ENCODE assay signal across 9 mouse cellular contexts in the genomic region with DNA sequence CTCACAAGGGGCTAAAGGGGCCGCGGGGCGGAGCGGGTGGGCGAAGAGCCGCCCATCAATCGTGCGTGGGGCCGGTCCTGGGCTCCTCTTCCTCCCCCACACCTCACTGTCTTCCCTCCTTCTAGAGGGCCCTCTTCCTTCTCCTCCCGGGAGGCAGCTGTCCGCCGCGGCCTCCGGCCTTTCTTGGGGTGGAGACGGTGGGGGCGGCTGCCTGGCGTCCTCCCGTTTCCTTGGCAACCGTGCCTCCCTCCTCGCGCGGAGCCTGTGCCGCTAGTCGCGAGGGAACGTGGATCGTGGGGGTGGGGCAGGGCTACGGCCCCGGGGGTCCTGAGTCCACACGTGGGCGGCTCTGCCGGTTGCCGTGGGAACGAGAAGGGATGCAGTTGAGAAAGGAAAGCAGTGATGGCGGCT. TPM values are rescaled to one million over a fixed set of nuclear protein-coding genes. Genes with fewer than 3 reads are reported as not detected.
DNase-seq lines count a peak whose midpoint lies in the region; ATAC-seq and TF ChIP-seq lines count a peak whose summit lies in the region.
"Had no signal": no experiment of that assay in that cellular context is flagged by ENCODE, and none has a peak within 500 bp of the region (broad histone marks: within the 10 kb centered on the region; RNA-seq: fewer than 3 reads in every experiment).

Gene March10, minus strand, starts transcription at position 239 of the 411 bp plus-strand sequence.

- H3K4me1 ChIP-seq in lung, embryonic 15.5 days, result peaks cover 11% of the 10 kb centered on the region
- H3K4me1 ChIP-seq in lung, adult 2 months (ENCODE audit: control insufficient read depth, insufficient read depth, low read length), result peaks cover 6% of the 10 kb centered on the region
- 0 out of 2 replicates have a peak, but pooled peaks cover 4% of the 10 kb centered on the region for H3K4me1 ChIP-seq in liver, embryonic 15.5 days (replicated peaks)

- peaks cover 12% of the 10 kb centered on the region; the same call in 1 of the 2 replicates for H3K27me3 ChIP-seq in lung, embryonic 15.5 days
- peaks cover 40% of the 10 kb centered on the region for H3K27me3 ChIP-seq in liver, embryonic 15.5 days

- no peak within 1 kb of the TSS for H3K27ac ChIP-seq in lung, embryonic 15.5 days
- no peak within 1 kb of the TSS for H3K27ac ChIP-seq in liver, embryonic 15.5 days (replicated peaks)

- no peak for TF ChIP-seq CTCF in lung, adult 2 months (IDR thresholded peaks at IDR 0.05; ENCODE audit: insufficient read depth, low read length)

- H3K4me3 ChIP-seq in lung, embryonic 15.5 days, result peak within 1 kb of the TSS; percentile 47
- H3K4me3 ChIP-seq in lung, adult 2 months (replicated peaks; ENCODE audit: extremely low read depth, low read depth, low read length), result no peak within 1 kb of the TSS
- H3K4me3 ChIP-seq in liver, embryonic 15.5 days (replicated peaks), result no peak within 1 kb of the TSS; the same call in 1 of the 2 replicates
- H3K4me3 ChIP-seq: myocyte had no signal

- peak within 1 kb of the TSS; percentile 39; the same call in 1 of the 2 replicates for H3K9ac ChIP-seq in lung, embryonic 15.5 days
- no peak within 1 kb of the TSS for H3K9ac ChIP-seq in liver, embryonic 15.5 days

- no peak for DNase-seq in lung, adult 2 months
- peak; percentile 52 for DNase-seq in gastrocnemius, postnatal 14 days
- peak; percentile 33 for DNase-seq in kidney, postnatal 14 days
- peak; percentile 92 for DNase-seq in right cerebral cortex, postnatal 10 days (ENCODE audit: low spot score in 2 of 2)

- no peaks in the 10 kb centered on the region for H3K9me3 ChIP-seq in lung, embryonic 15.5 days
- H3K9me3 ChIP-seq in liver, embryonic 15.5 days (replicated peaks), result no peaks in the 10 kb centered on the region

- no peaks in the 10 kb centered on the region for H3K36me3 ChIP-seq in lung, embryonic 15.5 days
- no peaks in the 10 kb centered on the region for H3K36me3 ChIP-seq in liver, embryonic 15.5 days (replicated peaks)

- ATAC-seq in lung, embryonic 15.5 days (ENCODE audit: borderline replicate concordance, extremely low read depth, low FRiP score, low TSS enrichment), result no peak
- 0 out of 2 replicates have a peak, but pooled peaks have one; percentile 15 for ATAC-seq in common myeloid progenitor, adult 5-6 weeks (replicated peaks; ENCODE audit: low read depth, poor library complexity, severe bottlenecking)
- no peak for ATAC-seq in liver, embryonic 15.5 days (ENCODE audit: insufficient read depth)
- no peak for ATAC-seq in activated CD4-positive, CD25-positive, alpha-beta regulatory T cell, adult 4 months

- no peak for TF ChIP-seq POLR2A in lung, adult 2 months (IDR thresholded peaks at IDR 0.05; ENCODE audit: borderline replicate concordance, extremely low read depth, low read depth, low read length)

- peak within 1 kb of the TSS; percentile 84 for H3K4me2 ChIP-seq in lung, embryonic 15.5 days
- H3K4me2 ChIP-seq in liver, embryonic 15.5 days, result peak within 1 kb of the TSS; percentile 27; the same call in 1 of the 2 replicates

- 3% methylated on average over 35 of the region's 35 CpGs for WGBS in lung, embryonic 15.5 days
- 5% methylated on average over 35 of the region's 35 CpGs for WGBS in lung, adult 2 months
- WGBS in liver, embryonic 15.5 days (ENCODE audit: insufficient replicate concordance), result 4% methylated on average over 35 of the region's 35 CpGs

- intact Hi-C loops in gastrocnemius, postnatal 14 days (cut with DNase I; ENCODE audit: low total_unique reads), result no loop called here

RNA-seq across cellular contexts. Expression of gene March10, which starts in this region (rescaled TPM):
- 0.13 and 0.15 TPM in 2 replicates for polyA plus RNA-seq in lung, embryonic 15.5 days (2015; fragmentation: Nextera tagmentation; extraction: Ambion mirVana)
- 0.08 and 0.14 TPM in 2 replicates for polyA plus RNA-seq in lung, adult 2 months (2012; rRNA removed)
- not detected in 2 replicates for total RNA-seq in common myeloid progenitor, adult 5-6 weeks (2017)
- total RNA-seq in gastrocnemius, postnatal 14 days (2021), result not detected
- polyA plus RNA-seq in liver, embryonic 15.5 days (2015; fragmentation: Nextera tagmentation; extraction: Ambion mirVana), result not detected in 2 replicates
- polyA plus RNA-seq in activated CD4-positive, CD25-positive, alpha-beta regulatory T cell, adult 4 months (2017; shearing (Covaris generic)), result not detected

Comparison
In these comparisons a context has a peak if more than half of its experiments do, and no peak if none do; other contexts are left out.
1. Peak in ATAC-seq in common myeloid progenitor, adult 5-6 weeks; RNA of the gene not detected or under 1 TPM.
2. Peak in DNase-seq in gastrocnemius, postnatal 14 days; RNA of the gene not detected or under 1 TPM.